Mouse (Mus musculus): Measurements from ENCODE around the gene Psmd11. TPM values are rescaled to one million over a fixed set of nuclear protein-coding genes. Genes with fewer than 3 reads are reported as not detected.
A peak's percentile ranks its signal among the peaks of the same experiment; 100 is the strongest.

The Psmd11 gene
- polyA plus RNA-seq, 1 experiment = 65.0 TPM

- H3K4me3 ChIP-seq (ENCODE audit: insufficient read depth, low read length) = no peak overlapping the region
- peaks cover 14% of the 10 kb centered on the region for H3K4me1 ChIP-seq (ENCODE audit: control insufficient read depth, insufficient read depth, low read length)
- no peak overlapping the region for H3K27ac ChIP-seq (ENCODE audit: insufficient read depth, low read depth, low read length)
- TF ChIP-seq POLR2A (IDR thresholded peaks at IDR 0.05; ENCODE audit: borderline replicate concordance, low read depth, low read length) = no peak
- TF ChIP-seq CTCF (IDR thresholded peaks at IDR 0.05; ENCODE audit: low read depth, low read length) = no peak
These were observed 75.5 kb downstream of the Psmd11 start for GRCm38 (mm10) chr11:80503726-80504452.

GRCm38 (mm10) chr11:80504519-80505385 lies 76.3 kb downstream of the Psmd11 start:
- Histone ChIP-seq H3K4me3 (ENCODE audit: insufficient read depth, low read length) (no peak overlapping the region), H3K27ac (ENCODE audit: insufficient read depth, low read depth, low read length) (no peak overlapping the region), H3K4me1 (ENCODE audit: control insufficient read depth, insufficient read depth, low read length) (peaks cover 15% of the 10 kb centered on the region)
- TF ChIP-seq CTCF (IDR thresholded peaks at IDR 0.05; ENCODE audit: low read depth, low read length) (no peak), POLR2A (IDR thresholded peaks at IDR 0.05; ENCODE audit: borderline replicate concordance, low read depth, low read length) (no peak)

DNA sequence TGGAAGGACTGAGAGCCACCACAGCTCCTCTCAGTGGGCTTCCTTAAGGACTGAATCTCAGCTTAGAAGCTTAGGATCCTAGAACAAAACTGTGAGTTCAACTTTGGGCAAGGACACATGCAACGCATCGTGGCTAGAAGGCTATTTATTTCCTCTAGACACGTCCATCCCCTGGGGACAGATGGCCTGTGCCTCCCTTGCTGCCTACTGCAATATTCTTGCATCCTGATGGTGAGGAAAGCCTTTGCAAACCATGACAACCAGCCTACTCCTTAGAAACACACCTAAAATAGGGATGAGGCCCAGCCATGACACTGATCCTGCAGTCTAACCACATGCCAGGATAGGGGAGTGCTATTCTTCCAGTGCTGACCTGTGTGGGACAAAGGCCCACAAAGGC lies 77.2 kb downstream of the Psmd11 start:
- no peak overlapping the region for H3K27ac ChIP-seq (ENCODE audit: insufficient read depth, low read depth, low read length)
- TF ChIP-seq CTCF (IDR thresholded peaks at IDR 0.05; ENCODE audit: low read depth, low read length) (no peak), POLR2A (IDR thresholded peaks at IDR 0.05; ENCODE audit: borderline replicate concordance, low read depth, low read length) (no peak)
- H3K4me1 ChIP-seq (ENCODE audit: control insufficient read depth, insufficient read depth, low read length) = peaks cover 15% of the 10 kb centered on the region
- H3K4me3 ChIP-seq (ENCODE audit: insufficient read depth, low read length) = no peak overlapping the region

DNA sequence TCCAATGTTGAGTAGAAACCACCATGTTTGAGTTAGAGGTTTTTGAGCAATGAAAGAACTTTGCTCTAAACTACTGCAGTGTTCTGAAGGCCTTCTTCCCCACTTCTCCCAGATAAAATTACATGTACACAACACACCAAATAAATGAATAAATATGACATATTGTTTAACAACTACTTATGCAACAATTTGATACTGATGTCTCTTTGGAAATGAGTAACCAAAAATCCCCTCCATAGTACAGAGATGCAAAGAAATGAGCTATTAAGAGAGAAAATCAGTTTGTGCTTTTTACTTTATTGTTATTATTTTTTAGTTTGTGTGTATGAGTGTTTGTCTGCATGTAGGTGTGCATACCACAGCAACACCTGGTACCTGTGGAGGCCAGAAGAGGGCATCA lies 78.1 kb downstream of the Psmd11 start:
- Histone ChIP-seq H3K4me3 (ENCODE audit: insufficient read depth, low read length) (no peak overlapping the region), H3K27ac (ENCODE audit: insufficient read depth, low read depth, low read length) (no peak overlapping the region), H3K4me1 (ENCODE audit: control insufficient read depth, insufficient read depth, low read length) (peaks cover 15% of the 10 kb centered on the region)
- TF ChIP-seq POLR2A (IDR thresholded peaks at IDR 0.05; ENCODE audit: borderline replicate concordance, low read depth, low read length) (no peak), CTCF (IDR thresholded peaks at IDR 0.05; ENCODE audit: low read depth, low read length) (no peak)

GRCm38 (mm10) chr11:80507791-80508190 lies 79.4 kb downstream of the Psmd11 start:
- Histone ChIP-seq H3K27ac (ENCODE audit: insufficient read depth, low read depth, low read length) (no peak overlapping the region), H3K4me1 (ENCODE audit: control insufficient read depth, insufficient read depth, low read length) (peaks cover 15% of the 10 kb centered on the region), H3K4me3 (ENCODE audit: insufficient read depth, low read length) (no peak overlapping the region)
- no peak for TF ChIP-seq POLR2A (IDR thresholded peaks at IDR 0.05; ENCODE audit: borderline replicate concordance, low read depth, low read length)
- TF ChIP-seq CTCF (IDR thresholded peaks at IDR 0.05; ENCODE audit: low read depth, low read length) = no peak

- H3K27ac ChIP-seq (ENCODE audit: insufficient read depth, low read depth, low read length) = peak overlapping the region; percentile 61
- no peak for TF ChIP-seq CTCF (IDR thresholded peaks at IDR 0.05; ENCODE audit: low read depth, low read length)
- TF ChIP-seq POLR2A (IDR thresholded peaks at IDR 0.05; ENCODE audit: borderline replicate concordance, low read depth, low read length) = no peak
- H3K4me3 ChIP-seq (ENCODE audit: insufficient read depth, low read length) = peak overlapping the region; percentile 17; the same call in 1 of the 2 replicates
- H3K4me1 ChIP-seq (ENCODE audit: control insufficient read depth, insufficient read depth, low read length) = peaks cover 15% of the 10 kb centered on the region
These were observed 80.2 kb downstream of the Psmd11 start for GRCm38 (mm10) chr11:80508361-80509175.

- Histone ChIP-seq H3K4me3 (ENCODE audit: insufficient read depth, low read length) (no peak overlapping the region), H3K27ac (ENCODE audit: insufficient read depth, low read depth, low read length) (peak overlapping the region; percentile 61), H3K4me1 (ENCODE audit: control insufficient read depth, insufficient read depth, low read length) (peaks cover 15% of the 10 kb centered on the region)
- TF ChIP-seq CTCF (IDR thresholded peaks at IDR 0.05; ENCODE audit: low read depth, low read length) = no peak
- TF ChIP-seq POLR2A (IDR thresholded peaks at IDR 0.05; ENCODE audit: borderline replicate concordance, low read depth, low read length) = no peak
These were observed 80.7 kb downstream of the Psmd11 start for GRCm38 (mm10) chr11:80509176-80509506.

GRCm38 (mm10) chr11:80510124-80510523 lies 81.7 kb downstream of the Psmd11 start:
- Histone ChIP-seq H3K4me1 (ENCODE audit: control insufficient read depth, insufficient read depth, low read length) (peaks cover 15% of the 10 kb centered on the region), H3K4me3 (ENCODE audit: insufficient read depth, low read length) (no peak overlapping the region), H3K27ac (ENCODE audit: insufficient read depth, low read depth, low read length) (no peak overlapping the region)
- no peak for TF ChIP-seq POLR2A (IDR thresholded peaks at IDR 0.05; ENCODE audit: borderline replicate concordance, low read depth, low read length)

DNA sequence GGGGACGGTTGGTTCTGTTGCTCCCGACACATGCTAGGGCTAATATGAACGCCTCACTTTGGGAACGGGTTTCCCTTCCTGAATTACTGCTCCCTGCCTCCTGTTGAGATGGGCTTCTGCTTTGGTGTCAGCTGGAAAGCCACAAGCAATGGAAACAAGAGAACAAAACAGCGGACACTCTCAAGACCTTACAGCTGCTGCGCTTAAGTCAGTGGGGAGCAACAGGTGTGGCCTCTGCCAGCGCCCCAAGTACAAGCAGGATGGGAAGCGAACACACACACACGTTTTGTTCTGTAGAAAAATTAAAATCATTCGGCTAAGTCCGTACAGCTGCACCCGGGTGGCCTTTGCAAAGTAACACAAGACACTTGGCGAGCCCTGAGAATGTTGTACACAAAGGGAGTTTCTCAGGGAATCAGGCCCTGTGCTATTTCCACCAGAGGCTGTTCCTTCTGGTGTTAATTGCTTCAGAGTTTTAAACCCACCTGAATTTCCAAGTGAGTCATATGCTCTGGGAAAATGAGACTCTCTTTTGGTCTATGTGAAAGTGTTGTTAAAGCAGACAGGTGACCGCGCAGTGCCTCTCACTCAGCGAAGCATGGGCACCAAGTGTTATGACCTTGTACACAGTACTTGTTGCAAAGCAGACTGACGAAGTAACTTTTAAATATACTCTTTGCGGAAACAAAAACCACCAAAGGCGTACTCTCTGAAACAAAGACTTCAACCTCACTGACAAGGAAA lies 84.1 kb downstream of the Psmd11 start:
- H3K4me3 ChIP-seq (ENCODE audit: insufficient read depth, low read length) = no peak overlapping the region

More for the DNA sequence above, 84.1 kb downstream of the Psmd11 start:
- H3K27ac ChIP-seq (ENCODE audit: insufficient read depth, low read depth, low read length) = no peak overlapping the region
- H3K4me1 ChIP-seq (ENCODE audit: control insufficient read depth, insufficient read depth, low read length) = peaks cover 15% of the 10 kb centered on the region
- no peak for TF ChIP-seq CTCF (IDR thresholded peaks at IDR 0.05; ENCODE audit: low read depth, low read length)
- no peak for TF ChIP-seq POLR2A (IDR thresholded peaks at IDR 0.05; ENCODE audit: borderline replicate concordance, low read depth, low read length)

Data from bone marrow macrophage, adult 2 months (primary cell).